Mouse (Mus musculus) common myeloid progenitor, adult 5-6 weeks (primary cell): ENCODE measurements around the gene Lhfpl2. TPM values are rescaled to one million over a fixed set of nuclear protein-coding genes. Genes with fewer than 3 reads are reported as not detected.
A peak's percentile ranks its signal among the peaks of the same experiment; 100 is the strongest.

Source experiments
- ATAC-seq: replicated peaks from 2 replicates; pipeline ENCODE4 v1.8.0; 2016; ENCODE audit warnings: low read depth, mild to moderate bottlenecking, moderate TSS enrichment, inconsistent platforms; ENCODE audit not compliant: poor library complexity, severe bottlenecking
- total RNA-seq: library from RNA; stranded (forward); fragments of 200-1000, 187-1606 nt; gene quantifications from 2 replicates; pipeline ENCODE4 v1.2.3, GENCODE M21; 2017

Lhfpl2 gene
- total RNA-seq, 1 experiment from 2014 or later: 17.6 TPM

- ATAC-seq: 0 out of 2 replicates have a peak, but pooled peaks have one; percentile 14
Measured at GRCm38 (mm10) chr13:94065276-94066050, 7.9 kb downstream of the Lhfpl2 start.

- ATAC-seq: no peak
Measured at GRCm38 (mm10) chr13:94066626-94067275, 9.2 kb downstream of the Lhfpl2 start.

GRCm38 (mm10) chr13:94068308-94068707 is 10.7 kb downstream of the Lhfpl2 start:
- ATAC-seq: no peak

- no peak for ATAC-seq
Measured at GRCm38 (mm10) chr13:94069421-94070307, 12.1 kb downstream of the Lhfpl2 start.

- ATAC-seq: no peak
Measured at GRCm38 (mm10) chr13:94070308-94070619, 12.7 kb downstream of the Lhfpl2 start.

GRCm38 (mm10) chr13:94070927-94071326 is 13.3 kb downstream of the Lhfpl2 start:
- no peak for ATAC-seq

GRCm38 (mm10) chr13:94073046-94073715 is 15.6 kb downstream of the Lhfpl2 start:
- no peak for ATAC-seq

- ATAC-seq: no peak
Measured at GRCm38 (mm10) chr13:94073716-94074115, 16.1 kb downstream of the Lhfpl2 start.

GRCm38 (mm10) chr13:94075181-94075580 is 17.6 kb downstream of the Lhfpl2 start:
- ATAC-seq: no peak

GRCm38 (mm10) chr13:94077136-94078018 is 19.8 kb downstream of the Lhfpl2 start:
- ATAC-seq: no peak

- no peak for ATAC-seq
Measured at GRCm38 (mm10) chr13:94083196-94083595, 25.6 kb downstream of the Lhfpl2 start.

GRCm38 (mm10) chr13:94084220-94085126 is 26.9 kb downstream of the Lhfpl2 start:
- no peak for ATAC-seq

- peak; percentile 92 for ATAC-seq
Measured at GRCm38 (mm10) chr13:94086090-94086808, 28.7 kb downstream of the Lhfpl2 start.

- ATAC-seq: no peak
Measured at GRCm38 (mm10) chr13:94087061-94087460, 29.5 kb downstream of the Lhfpl2 start.

GRCm38 (mm10) chr13:94088788-94089187 is 31.2 kb downstream of the Lhfpl2 start:
- no peak for ATAC-seq

GRCm38 (mm10) chr13:94089286-94089685 is 31.7 kb downstream of the Lhfpl2 start:
- no peak for ATAC-seq

- no peak for ATAC-seq
Measured at GRCm38 (mm10) chr13:94091366-94091765, 33.8 kb downstream of the Lhfpl2 start.

GRCm38 (mm10) chr13:94094176-94094575 is 36.6 kb downstream of the Lhfpl2 start:
- ATAC-seq: no peak
